Mouse (Mus musculus): Measurements from ENCODE around the gene 1700020L24Rik.

DNA sequence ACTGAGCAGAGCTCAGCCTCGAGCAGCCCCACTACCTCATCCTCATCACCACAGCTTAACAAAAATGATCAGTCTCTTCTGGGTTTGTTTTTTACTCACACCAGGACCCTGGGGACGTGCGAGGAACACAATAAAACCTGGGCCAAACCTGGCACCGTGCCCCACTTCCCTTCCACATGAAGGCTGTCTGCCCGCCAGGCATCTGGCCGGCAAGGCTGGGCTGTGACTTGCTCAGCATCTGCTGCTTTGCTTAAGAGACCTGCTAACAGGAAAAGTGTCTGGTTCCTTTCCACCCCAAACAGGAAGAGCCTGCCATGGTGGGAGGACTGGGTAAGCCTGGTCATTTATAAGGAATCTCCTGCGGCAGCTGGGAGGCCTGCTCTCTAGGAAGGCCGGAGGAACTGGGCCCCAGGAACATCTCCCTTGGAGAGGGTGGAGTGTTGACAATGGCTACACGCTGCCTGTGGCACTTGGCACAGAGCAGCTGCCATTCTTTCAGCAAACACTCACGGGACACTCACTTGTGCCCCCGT, 29.7 kb downstream of the 1700020L24Rik start:
- TF ChIP-seq CTCF (IDR thresholded peaks at IDR 0.05; ENCODE audit: low read depth) (no peak), EP300 (IDR thresholded peaks at IDR 0.05; ENCODE audit: low read depth) (no peak)

Data from liver, embryonic 14.5 days (tissue).